Mouse (Mus musculus) ES-Bruce4 (cell line): ENCODE data around the gene Mfap1a. TPM values are rescaled to one million over a fixed set of nuclear protein-coding genes. Genes with fewer than 3 reads are reported as not detected.
"Not testable (repeated sequence)": the region's sequence is repeated elsewhere in the genome, so short reads cannot be mapped to it uniquely, and the experiment has no call there.

Source experiments
- H3K27ac ChIP-seq: 2 replicates; pipeline ENCODE4 v1.5.1; 2012; ENCODE audit warnings: low read length, inconsistent platforms; ENCODE audit not compliant: insufficient read depth
- H3K27me3 ChIP-seq: 2 replicates; pipeline ENCODE4 v1.6.1; 2012; ENCODE audit warnings: mild to moderate bottlenecking, low read length, inconsistent platforms; ENCODE audit not compliant: control insufficient read depth, poor library complexity, insufficient read depth, severe bottlenecking
- H3K36me3 ChIP-seq: 2 replicates; pipeline ENCODE4 v1.6.1; 2012; ENCODE audit warnings: inconsistent platforms, mild to moderate bottlenecking, low read length, moderate library complexity; ENCODE audit not compliant: control insufficient read depth, poor library complexity, insufficient read depth, severe bottlenecking
- H3K4me1 ChIP-seq: one replicate; pipeline ENCODE4 v1.8.1; 2011; ENCODE audit warnings: low read length; ENCODE audit not compliant: control insufficient read depth, insufficient read depth
- H3K4me3 ChIP-seq: 2 replicates; pipeline ENCODE4 v1.5.1; 2011; ENCODE audit warnings: low read depth, mild to moderate bottlenecking, low read length
- H3K9ac ChIP-seq: 2 replicates; pipeline ENCODE4 v1.6.1; 2012; ENCODE audit warnings: low read depth, mild to moderate bottlenecking, inconsistent platforms; ENCODE audit not compliant: poor library complexity, severe bottlenecking
- H3K9me3 ChIP-seq: replicated peaks from 2 replicates; pipeline ENCODE4 v1.6.1; 2012; ENCODE audit warnings: mild to moderate bottlenecking, low read length, inconsistent platforms; ENCODE audit not compliant: control insufficient read depth, poor library complexity, insufficient read depth, severe bottlenecking
- CTCF ChIP-seq: IDR thresholded peaks from one replicate; pipeline ENCODE4 v1.8.1; 2011; ENCODE audit warnings: low read depth, low read length
- EP300 ChIP-seq: IDR thresholded peaks from 2 replicates; pipeline ENCODE4 v1.6.1; 2011; ENCODE audit warnings: low read depth, low read length; ENCODE audit not compliant: insufficient read depth
- POLR2A ChIP-seq: IDR thresholded peaks from one replicate; pipeline ENCODE4 v1.8.1; 2011; ENCODE audit warnings: low read length; ENCODE audit not compliant: insufficient read depth
- polyA plus RNA-seq: library from polyadenylated mRNA; stranded (reverse); fragments of >200 nt; gene quantifications from 2 replicates; pipeline ENCODE4 v1.2.4, GENCODE M21; 2011; ENCODE audit warnings: low read depth; ENCODE audit not compliant: missing spikeins, insufficient read depth, insufficient read length

Mfap1a gene
- 22.0 and 22.8 TPM in 2 replicates for polyA plus RNA-seq

DNA sequence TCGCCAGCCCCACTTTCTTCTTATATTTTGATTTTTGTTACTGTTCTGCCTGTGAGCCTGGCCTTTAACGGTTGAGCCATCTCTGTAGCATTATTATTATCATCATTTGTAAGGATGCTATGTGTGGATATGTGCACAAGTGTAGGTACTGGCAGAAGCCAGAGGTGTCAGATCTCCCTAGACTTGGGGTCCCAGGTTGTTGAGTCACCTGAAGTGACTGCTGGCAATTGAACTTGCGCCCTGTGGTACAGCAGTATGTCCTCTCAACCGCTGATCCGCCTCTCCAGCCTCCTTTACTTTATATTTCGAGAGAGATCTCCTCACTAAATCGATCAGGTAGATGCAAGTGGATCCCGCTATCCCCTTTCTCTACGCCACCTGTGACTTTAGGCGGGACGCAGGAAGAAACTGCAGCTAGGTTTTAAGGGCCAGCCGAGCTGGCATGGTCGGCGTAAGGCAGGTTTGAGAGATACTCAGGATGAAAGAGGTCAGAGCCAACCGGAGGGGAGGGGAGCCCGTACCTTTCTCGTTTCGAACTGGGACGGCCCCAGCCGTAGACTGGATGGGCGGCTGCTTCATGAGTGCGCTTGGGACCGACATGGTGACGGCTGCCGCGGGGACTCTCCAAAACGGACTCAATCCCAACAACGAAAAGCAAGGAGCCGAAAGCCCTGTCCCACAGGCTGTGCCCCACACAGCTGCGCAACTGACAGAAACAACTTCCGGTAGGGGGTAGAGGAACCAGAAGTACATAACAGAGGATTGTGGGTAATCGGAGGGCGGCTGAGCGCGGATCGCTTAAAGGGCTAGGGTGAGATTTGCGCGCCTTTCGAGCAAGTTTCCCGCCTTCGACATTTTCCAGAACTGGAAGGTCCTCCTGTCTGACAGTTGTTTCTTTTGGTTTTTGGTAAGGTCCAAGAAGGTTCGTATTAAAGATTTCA, at the start of gene Mfap1a, which contains the start of gene Wdr76:
Mfap1a (minus strand) TSS at position 724 of the 941 bp plus-strand sequence.
Wdr76 (plus strand) TSS at position 782 of the 941 bp plus-strand sequence.
- TF ChIP-seq EP300, result 0 out of 2 replicates have a peak, but pooled peaks have one; percentile 46
- peak; percentile 89 for TF ChIP-seq POLR2A
- not testable (repeated sequence) for H3K36me3 ChIP-seq

DNA sequence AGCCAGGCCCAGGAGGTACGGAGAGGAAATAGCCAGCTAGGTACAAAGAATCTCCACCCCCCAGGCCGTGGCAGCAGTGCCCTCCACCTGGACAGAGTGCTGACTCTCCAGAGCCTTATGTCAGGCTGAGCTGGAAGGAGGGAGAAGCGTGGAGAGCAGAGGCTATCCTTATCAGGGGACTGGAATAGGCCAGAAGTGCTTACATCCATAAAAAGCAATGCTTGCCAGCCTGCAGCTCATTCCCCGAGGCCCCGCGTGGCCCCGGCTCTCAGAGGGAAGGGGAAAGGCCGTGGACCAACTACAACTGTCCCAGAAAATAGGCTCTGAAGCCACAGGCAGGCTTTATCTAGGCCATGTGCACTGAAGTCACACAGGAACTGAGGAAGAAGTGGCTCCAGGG, 44.8 kb upstream of the Mfap1a start:
- TF ChIP-seq CTCF, result no peak
- no peak for TF ChIP-seq EP300
- TF ChIP-seq POLR2A, result no peak
- no peak overlapping the region for H3K4me3 ChIP-seq
- no peaks in the 10 kb centered on the region for H3K9me3 ChIP-seq
- H3K4me1 ChIP-seq, result no peaks in the 10 kb centered on the region
- H3K36me3 ChIP-seq, result no peaks in the 10 kb centered on the region
- H3K27ac ChIP-seq, result no peak overlapping the region
- H3K27me3 ChIP-seq, result no peaks in the 10 kb centered on the region
- no peak overlapping the region for H3K9ac ChIP-seq

More for the DNA sequence above, at the start of gene Mfap1a, which contains the start of gene Wdr76:
- not testable (repeated sequence) for H3K27me3 ChIP-seq, H3K27ac ChIP-seq, H3K9me3 ChIP-seq, H3K4me1 ChIP-seq
- peak within 1 kb of the TSS; percentile 82 for H3K9ac ChIP-seq
- peak within 1 kb of the TSS; percentile 84 for H3K4me3 ChIP-seq

DNA sequence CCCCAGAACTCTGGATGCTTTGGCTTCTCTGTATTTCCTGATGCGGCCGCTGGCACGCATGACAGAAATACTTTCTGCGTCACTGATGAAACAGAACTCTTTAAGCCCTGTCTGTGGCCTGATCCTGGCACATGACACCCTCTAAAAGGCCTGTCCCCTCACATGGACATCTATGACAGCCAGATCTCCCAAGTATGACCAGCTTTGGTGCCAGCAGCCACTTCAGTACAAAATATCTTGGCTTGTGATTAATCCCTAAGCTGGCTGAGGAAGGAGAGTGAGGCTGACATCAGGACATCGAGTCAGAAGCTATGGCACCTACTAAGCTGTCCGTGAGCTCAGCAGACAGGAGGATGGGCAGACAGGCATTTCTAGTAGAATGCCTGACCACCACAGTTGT, 43.2 kb upstream of the Mfap1a start:
- H3K4me1 ChIP-seq, result no peaks in the 10 kb centered on the region
- TF ChIP-seq EP300, result no peak
- no peak for TF ChIP-seq POLR2A
- TF ChIP-seq CTCF, result no peak
- no peak overlapping the region for H3K4me3 ChIP-seq
- no peak overlapping the region for H3K9ac ChIP-seq
- no peaks in the 10 kb centered on the region for H3K36me3 ChIP-seq
- H3K9me3 ChIP-seq, result no peaks in the 10 kb centered on the region
- H3K27me3 ChIP-seq, result no peaks in the 10 kb centered on the region
- H3K27ac ChIP-seq, result no peak overlapping the region

DNA sequence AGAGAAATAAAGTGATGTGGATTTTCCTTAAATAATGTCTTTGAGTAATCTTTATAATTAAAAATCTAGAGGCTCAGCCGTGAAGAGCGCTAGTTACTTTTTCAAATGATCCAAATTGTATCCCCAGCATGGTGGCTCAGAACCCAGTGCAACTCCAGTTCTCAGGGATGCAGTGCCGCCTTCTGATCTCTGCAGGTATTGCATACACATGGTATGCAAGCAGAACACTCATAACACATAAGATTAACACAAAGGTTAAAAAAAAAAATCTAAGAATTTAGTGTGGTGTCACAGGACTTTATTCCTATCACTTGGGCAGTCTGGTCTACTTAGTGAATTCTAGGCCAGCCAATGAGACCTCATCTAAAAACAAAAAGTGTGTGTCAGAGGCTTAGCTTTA, 38.4 kb upstream of the Mfap1a start:
- Histone ChIP-seq H3K9ac (no peak overlapping the region), H3K9me3 (no peaks in the 10 kb centered on the region), H3K4me1 (no peaks in the 10 kb centered on the region), H3K27ac (no peak overlapping the region), H3K4me3 (no peak overlapping the region), H3K27me3 (no peaks in the 10 kb centered on the region), H3K36me3 (peaks cover 14% of the 10 kb centered on the region)
- peak; percentile 23 for TF ChIP-seq CTCF
- TF ChIP-seq EP300, result no peak

DNA sequence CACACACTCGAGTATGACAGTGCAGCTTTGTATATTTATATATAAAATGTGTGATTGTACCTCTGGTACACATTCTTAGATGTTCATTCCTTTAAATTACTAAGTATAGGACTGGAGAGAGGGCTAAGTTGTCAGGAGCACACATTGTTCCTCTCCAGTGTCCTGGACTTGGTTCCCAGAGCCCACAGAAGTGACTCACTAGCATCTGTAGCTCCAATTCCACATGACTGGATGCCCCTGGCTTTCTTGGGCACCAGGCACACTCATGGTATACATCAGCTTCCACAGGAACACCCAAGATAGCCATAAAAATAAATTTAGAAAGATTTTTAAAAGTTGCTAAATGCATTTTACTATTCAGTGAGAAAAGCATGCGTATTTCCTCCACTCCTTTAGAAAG, 18.6 kb upstream of the Mfap1a start:
- H3K36me3 ChIP-seq, result peaks cover 21% of the 10 kb centered on the region
- H3K9me3 ChIP-seq, result peaks cover 13% of the 10 kb centered on the region
- TF ChIP-seq EP300 (no peak), CTCF (no peak), POLR2A (no peak)
- H3K27ac ChIP-seq, result no peak overlapping the region
- no peaks in the 10 kb centered on the region for H3K4me1 ChIP-seq
- H3K4me3 ChIP-seq, result no peak overlapping the region
- no peak overlapping the region for H3K9ac ChIP-seq
- no peaks in the 10 kb centered on the region for H3K27me3 ChIP-seq

DNA sequence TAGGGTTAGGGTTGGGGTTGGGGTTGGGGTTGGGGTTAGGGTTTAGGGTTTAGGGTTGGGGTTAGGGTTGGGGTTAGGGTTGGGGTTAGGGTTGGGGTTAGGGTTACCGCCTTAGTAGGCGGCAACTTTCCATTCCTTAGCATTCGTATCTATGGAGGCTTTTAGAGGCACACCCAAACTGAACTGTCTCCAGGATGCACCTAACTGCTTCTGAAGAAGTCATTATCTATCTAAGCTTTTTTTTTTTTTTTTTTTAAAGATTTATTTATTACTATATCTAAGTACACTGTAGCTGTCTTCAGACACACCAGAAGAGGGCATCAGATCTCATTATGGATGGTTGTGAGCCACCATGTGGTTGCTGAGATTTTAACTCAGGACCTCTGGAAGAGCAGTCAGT, 16.4 kb upstream of the Mfap1a start:
- Histone ChIP-seq H3K36me3 (peaks cover 31% of the 10 kb centered on the region), H3K9me3 (peaks cover 13% of the 10 kb centered on the region)
- not testable (repeated sequence) for H3K9ac ChIP-seq, H3K27ac ChIP-seq, H3K4me1 ChIP-seq, H3K4me3 ChIP-seq, H3K27me3 ChIP-seq
